Mouse (Mus musculus): Measurements from ENCODE around the gene Lhx8.

Gene Lhx8

DNA sequence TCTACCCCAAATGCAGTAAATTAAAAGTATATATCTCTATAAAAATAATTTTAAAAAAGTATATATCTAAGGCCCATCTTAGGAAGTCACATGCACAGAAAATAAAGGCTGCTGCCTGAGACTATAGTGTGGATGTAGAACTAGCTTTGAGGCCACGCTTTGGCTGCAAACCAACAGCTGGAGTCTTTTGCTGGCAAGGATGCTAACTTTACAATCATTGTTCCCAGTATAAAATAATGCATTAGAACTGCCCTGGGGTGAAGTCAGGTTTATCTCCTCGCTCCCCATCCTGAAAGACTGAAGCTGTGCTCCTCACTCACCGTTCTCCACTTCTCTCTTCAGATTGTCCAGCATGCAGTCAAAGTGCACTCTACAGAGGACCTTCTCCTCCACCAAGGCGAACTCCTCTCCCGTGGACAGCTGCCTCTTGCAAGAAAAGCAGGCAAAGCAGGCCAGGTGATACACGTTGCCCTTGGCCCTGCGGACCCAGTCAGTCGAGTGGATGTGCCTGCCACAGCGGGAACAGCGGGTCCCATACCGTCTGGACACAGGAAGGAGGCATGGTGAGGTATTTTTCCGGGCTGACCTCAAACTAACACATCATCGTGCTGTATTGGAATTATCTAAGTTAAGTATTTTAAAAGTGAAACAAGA is 8.4 kb downstream of the Lhx8 start:
- no peak for DNase-seq (ENCODE audit: low read depth)

DNA sequence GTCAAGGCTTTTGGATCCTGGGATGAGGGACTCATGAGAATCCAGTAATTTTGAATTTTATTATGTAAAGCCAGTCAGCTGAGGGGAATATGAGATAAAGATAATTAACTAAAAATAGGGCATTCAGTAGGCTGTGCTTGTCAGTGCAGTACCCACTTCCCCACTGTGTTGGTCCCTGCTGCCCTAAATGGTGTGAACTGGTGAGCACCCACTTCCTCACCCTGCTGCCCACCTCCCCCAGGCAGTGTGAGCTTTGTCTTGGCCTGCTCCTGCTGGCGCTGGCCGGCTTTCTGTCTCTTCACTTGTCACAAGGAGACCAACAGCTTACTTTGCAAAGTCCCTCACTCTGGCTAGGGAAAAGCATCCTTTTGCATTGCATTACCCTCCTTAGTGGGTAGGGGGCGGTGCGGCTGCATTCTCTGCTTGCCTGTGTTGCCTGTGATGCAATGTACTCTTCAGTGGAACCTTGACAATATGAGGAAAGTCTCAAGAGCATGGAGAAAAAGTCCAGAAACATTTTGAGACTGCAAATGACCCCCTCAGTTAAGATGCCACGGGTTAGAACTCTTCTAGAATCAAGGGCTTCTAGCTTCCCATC is 12.7 kb downstream of the Lhx8 start:
- no peak for DNase-seq (ENCODE audit: low read depth)

DNA sequence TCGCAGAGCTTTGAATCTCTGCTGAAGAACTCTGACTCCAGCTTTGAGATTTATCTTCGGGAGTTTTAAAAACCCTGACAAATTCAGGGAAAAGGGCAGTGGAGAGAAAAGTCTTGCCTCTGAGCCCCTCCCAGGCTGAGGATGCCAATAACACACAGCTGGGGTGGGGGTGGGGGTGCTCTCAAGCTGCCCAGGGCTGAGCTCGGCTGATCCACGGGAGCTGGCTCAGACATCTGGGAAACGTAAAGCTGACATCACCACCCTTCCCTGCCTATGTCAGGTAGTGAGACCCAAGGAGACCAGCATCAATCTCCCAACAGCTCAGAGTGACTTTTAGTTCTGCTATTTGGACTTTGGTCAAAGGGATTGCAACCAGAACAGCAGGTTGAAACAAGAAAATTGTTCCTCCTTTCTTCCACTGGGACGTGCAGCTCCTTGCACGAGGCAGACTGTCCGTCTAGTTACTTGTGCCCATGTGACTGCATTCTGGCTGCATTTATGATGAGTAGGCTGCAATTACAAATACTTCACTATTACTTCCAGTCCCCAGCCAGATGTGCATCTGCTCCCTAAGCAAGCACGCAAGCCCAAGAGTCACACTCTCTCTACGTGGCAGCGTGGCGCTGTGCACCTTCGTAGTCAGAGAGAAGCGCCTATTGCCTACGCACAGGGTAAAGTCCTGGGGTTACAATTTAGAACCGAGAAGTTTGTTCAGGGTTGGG is 25.1 kb downstream of the Lhx8 start:
- DNase-seq (ENCODE audit: low read depth): no peak

DNA sequence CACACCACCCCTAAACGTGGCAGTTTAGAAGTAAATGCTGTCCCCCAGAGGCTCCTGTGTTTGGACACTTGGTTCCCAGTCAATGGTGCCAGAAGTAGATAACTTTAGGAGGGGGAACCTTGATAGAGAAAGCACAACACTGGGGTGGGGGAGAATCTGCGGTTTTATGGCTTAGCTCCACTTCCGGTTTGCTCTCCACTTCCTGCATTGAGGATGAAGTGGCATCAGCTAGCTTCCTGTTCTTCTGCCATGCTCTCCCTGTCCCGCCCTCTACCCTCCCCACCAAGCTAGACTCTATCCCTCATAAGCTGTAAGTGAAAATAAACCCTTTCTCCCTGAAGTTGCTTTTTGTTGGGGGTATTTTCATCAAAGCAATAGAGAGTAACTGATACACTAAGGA is 29.4 kb downstream of the Lhx8 start:
- no peak for DNase-seq (ENCODE audit: low read depth)

GRCm38 (mm10) chr3:154300006-154300405 is 30.5 kb downstream of the Lhx8 start:
- DNase-seq (ENCODE audit: low read depth): no peak

- DNase-seq (ENCODE audit: low read depth): no peak
Measured at GRCm38 (mm10) chr3:154298490-154298889, 32.0 kb downstream of the Lhx8 start.

GRCm38 (mm10) chr3:154297499-154297898 is 33.0 kb downstream of the Lhx8 start:
- DNase-seq (ENCODE audit: low read depth): peak; percentile 15

- no peak for DNase-seq (ENCODE audit: low read depth)
Measured at GRCm38 (mm10) chr3:154294924-154295834, 35.3 kb downstream of the Lhx8 start.

- no peak for DNase-seq (ENCODE audit: low read depth)
Measured at GRCm38 (mm10) chr3:154293839-154294490, 36.5 kb downstream of the Lhx8 start.

DNA sequence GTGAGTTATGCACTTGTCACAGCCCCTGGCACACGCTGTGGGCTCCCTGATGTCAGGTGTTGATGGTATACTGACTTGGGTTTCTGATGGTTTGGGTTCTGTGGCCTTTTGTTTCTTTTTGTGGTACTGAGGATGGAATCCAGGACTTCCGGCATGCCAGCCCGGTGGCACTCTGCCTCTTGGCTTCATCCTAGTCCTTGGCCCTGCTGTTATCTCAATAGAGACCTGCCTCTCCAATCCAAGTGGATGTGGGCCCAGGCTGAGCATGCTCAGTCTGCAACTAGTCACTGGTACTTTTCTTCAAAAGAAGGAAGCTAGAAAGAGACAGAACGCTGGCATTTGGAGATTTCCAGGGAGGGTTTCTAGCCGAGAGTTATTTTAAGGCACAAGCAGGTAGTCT is 38.3 kb downstream of the Lhx8 start:
- DNase-seq (ENCODE audit: low read depth): no peak

GRCm38 (mm10) chr3:154290351-154290750 is 40.1 kb downstream of the Lhx8 start:
- no peak for DNase-seq (ENCODE audit: low read depth)

DNA sequence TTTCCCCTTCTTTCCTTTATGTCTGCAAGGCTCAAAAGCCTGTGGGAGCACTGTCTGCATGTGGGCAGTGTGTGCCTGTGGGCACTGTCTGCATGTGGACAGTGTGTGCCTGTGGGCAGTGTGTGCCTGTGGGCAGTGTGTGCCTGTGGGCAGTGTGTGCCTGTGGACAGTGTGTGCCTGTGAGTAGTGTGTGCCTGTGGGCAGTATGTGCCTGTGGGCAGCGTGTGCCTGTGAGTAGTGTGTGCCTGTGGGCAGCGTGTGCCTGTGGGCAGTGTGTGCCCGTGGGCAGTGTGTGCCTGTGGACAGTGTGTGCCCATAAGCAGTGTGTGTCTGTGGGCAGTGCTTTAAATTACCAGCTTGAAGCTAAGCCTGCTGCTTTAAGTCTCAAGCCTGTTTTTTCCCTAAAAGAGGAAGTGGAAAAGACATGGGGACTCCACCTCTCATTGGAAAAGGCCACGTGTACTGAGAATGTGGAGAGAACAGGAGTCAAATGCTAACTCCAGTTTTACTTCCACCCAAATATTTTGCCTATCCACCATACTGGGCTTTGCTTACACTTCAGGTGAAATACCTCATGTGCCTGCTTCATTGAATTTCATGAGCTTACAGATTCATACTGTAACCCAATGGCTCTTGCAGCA is 41.9 kb downstream of the Lhx8 start:
- no peak for DNase-seq (ENCODE audit: low read depth)

DNA sequence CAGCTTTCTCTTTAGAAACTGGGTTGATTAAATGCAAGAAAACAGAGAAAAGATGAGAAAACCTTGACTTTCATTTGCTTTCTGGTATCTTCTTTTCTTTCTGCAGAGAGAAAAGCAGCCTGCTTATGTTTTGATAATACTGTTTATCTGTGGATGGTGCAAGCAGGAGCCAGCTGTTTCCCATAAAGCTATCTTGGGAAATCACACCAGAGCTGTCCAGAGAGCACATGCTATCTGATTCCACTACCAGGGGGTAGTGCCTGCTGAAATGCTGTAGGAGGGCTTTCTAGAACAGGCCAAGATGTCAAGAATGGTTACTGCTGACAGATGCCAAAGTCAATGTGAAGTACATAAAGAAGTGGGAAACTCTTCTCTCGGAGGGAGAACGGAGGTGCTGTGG is 43.2 kb downstream of the Lhx8 start:
- no peak for DNase-seq (ENCODE audit: low read depth)

DNA sequence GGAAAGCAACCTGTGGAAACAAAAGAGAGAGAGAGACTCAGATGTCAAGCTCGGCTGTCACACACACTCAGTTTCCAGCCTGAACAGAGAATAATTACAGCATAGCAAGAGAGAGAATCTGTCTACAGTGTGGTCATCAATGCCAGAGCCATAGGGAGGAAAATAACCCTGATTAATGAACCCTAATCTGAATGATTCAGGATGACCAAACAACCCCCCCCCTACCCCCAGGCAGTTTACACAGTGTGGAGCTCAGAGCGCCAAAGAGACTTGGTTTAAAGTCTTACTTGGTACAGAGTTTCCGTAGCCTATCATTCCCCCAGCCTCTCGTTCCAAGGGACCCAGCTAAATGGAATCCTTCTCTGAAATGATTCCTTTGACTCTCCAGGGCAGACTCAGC is 45.1 kb downstream of the Lhx8 start:
- DNase-seq (ENCODE audit: low read depth): no peak

DNA sequence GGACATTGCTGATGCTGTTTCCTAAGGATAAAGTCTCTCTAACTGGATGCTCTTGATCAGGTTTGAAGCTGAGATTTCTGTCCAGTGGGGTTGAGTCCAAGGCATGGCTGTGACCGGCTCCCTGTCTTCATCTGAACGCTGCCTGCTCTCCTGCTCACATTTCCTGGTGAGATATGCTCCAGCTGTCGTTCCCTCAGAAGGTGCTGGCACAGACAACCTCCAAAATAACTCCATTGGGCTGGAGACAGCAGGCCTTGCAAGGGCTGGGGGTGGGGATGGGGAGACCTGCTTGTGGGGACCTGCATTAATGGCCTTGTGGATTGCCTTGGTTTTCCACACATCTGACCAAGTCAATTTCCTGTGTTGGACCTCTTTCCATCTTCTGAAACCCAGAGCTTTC is 46.2 kb downstream of the Lhx8 start:
- no peak for DNase-seq (ENCODE audit: low read depth)

GRCm38 (mm10) chr3:154274681-154275080 is 55.8 kb downstream of the Lhx8 start:
- DNase-seq (ENCODE audit: low read depth): no peak

DNA sequence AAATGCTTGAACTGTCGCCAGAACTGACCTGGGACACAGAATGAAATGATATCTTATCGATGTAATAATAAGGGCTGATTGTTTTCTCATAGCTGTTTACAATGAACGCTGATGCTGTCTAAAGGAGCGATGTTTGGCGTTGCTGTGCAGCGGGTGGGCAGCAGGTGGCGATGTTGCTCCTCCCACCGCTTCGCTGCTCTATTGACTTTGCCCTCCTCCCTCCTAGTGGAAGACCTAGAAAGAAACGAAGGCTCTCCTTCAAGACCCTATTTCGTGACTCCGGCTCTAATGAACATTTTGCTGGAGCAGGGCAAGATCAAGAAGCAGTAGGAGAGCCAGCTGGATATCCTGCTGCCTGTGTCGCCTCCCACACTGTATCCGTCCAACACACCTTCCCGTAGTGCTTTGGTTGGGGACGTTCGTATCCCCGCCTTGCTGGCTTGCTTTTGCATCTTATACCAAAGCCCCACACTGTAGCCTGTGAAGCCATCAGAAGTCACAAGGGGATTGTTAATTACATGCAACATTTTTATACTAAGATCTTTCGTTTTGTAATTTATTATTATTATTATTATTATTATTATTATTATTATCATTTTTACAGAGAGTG is 60.6 kb downstream of the Lhx8 start:
- peak; percentile 14 for DNase-seq (ENCODE audit: low read depth)

DNA sequence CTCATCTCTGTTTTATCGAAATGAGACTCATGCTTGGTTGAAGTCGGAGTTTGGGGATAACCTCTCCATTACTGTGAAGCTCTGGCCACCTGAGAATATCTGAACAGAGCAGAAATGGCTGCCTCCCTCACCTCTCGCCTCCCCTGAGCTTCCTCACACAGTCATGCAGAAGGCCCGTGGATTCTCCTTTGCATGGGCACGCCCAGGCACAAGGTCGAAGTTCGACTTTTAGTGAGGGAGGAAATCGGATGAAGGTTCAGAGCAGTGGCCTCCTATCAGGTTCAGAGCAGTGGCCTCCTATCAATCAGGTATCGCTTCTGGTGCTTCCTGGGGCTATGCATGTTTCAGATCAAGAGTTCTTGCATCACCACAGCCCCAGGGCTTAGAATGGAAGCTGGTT is 62.1 kb downstream of the Lhx8 start:
- DNase-seq (ENCODE audit: low read depth): no peak

DNA sequence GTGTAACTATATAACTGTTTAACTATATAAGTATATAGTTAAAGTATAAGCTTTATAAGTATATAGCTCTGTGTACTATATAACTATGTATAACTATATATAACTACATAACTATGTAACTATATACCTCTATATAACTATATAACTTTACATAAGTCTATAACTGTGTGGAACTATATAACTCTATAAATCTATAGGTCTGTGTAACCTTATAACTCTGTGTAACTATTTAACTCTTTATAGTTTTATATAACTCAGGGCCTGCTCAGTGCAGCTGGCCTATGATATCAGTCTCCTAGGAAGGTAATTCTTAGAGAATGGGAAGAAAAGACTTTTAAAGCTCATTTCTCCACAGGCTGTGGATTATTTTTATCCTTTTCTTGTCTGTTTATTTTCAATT is 73.1 kb downstream of the Lhx8 start:
- no peak for DNase-seq (ENCODE audit: low read depth)

Data from c-Kit-positive CD71-positive TER-119-negative erythroid progenitor cells, embryonic 14.5 days (primary cell).